ENCODE assay signal across 14 mouse cellular contexts in the genomic region with DNA sequence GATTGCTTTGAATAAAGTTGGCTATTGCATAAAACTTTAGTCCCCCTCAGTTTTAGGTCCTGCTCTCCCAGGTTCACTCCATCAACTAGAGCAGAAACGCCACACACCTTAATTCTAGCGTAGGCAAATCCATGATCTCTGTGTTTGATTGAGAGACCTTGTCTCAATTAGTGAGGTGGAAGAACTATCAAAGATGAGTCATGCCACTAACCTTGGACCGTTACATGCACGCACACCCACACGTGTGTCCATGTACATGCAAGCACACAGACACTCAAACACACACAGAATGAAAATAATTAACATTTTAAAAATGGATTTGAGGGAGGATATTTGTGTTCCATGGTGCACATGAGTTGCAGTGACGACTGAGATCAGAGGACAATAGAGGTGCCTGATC.
"Had no signal": no experiment of that assay in that cellular context is flagged by ENCODE, and none has a peak within 500 bp of the region (broad histone marks: within the 10 kb centered on the region; RNA-seq: fewer than 3 reads in every experiment).

No protein-coding gene starts in this region.

- DNase-seq: kidney, postnatal 25 days; layer of hippocampus, adult 9-11 months; layer of hippocampus, postnatal 36 days; retina, postnatal 1 day; right cerebral cortex, postnatal 4 days; spleen, adult 18-20 months; thymus, adult 2 months; thymus, postnatal 25 days had no signal

- H3K27ac ChIP-seq: limb, embryonic 15.5 days; liver, embryonic 12.5 days; midbrain, embryonic 12.5 days had no signal

- ATAC-seq: liver, embryonic 12.5 days; midbrain, embryonic 16.5 days had no signal

- H3K4me2 ChIP-seq: limb, embryonic 15.5 days; liver, embryonic 12.5 days; lung, embryonic 14.5 days; midbrain, embryonic 12.5 days; neural tube, embryonic 13.5 days had no signal

- H3K4me3 ChIP-seq: limb, embryonic 15.5 days; liver, embryonic 12.5 days; midbrain, embryonic 12.5 days; neural tube, embryonic 13.5 days had no signal

- H3K9me3 ChIP-seq: limb, embryonic 15.5 days; liver, embryonic 12.5 days; midbrain, embryonic 12.5 days; neural tube, embryonic 13.5 days had no signal

- H3K9ac ChIP-seq: limb, embryonic 15.5 days; liver, embryonic 12.5 days; lung, embryonic 14.5 days; midbrain, embryonic 12.5 days; neural tube, embryonic 13.5 days had no signal

- H3K36me3 ChIP-seq: limb, embryonic 15.5 days; liver, embryonic 12.5 days; midbrain, embryonic 12.5 days; neural tube, embryonic 13.5 days had no signal

- H3K27me3 ChIP-seq: limb, embryonic 15.5 days; liver, embryonic 12.5 days; midbrain, embryonic 12.5 days; neural tube, embryonic 13.5 days had no signal
